Mouse (Mus musculus): Measurements from ENCODE around the gene Csrnp1. TPM values are rescaled to one million over a fixed set of nuclear protein-coding genes. Genes with fewer than 3 reads are reported as not detected.

Gene Csrnp1
- total RNA-seq, 2 experiments from 2014 or later = 12.5 to 19.1 TPM

DNA sequence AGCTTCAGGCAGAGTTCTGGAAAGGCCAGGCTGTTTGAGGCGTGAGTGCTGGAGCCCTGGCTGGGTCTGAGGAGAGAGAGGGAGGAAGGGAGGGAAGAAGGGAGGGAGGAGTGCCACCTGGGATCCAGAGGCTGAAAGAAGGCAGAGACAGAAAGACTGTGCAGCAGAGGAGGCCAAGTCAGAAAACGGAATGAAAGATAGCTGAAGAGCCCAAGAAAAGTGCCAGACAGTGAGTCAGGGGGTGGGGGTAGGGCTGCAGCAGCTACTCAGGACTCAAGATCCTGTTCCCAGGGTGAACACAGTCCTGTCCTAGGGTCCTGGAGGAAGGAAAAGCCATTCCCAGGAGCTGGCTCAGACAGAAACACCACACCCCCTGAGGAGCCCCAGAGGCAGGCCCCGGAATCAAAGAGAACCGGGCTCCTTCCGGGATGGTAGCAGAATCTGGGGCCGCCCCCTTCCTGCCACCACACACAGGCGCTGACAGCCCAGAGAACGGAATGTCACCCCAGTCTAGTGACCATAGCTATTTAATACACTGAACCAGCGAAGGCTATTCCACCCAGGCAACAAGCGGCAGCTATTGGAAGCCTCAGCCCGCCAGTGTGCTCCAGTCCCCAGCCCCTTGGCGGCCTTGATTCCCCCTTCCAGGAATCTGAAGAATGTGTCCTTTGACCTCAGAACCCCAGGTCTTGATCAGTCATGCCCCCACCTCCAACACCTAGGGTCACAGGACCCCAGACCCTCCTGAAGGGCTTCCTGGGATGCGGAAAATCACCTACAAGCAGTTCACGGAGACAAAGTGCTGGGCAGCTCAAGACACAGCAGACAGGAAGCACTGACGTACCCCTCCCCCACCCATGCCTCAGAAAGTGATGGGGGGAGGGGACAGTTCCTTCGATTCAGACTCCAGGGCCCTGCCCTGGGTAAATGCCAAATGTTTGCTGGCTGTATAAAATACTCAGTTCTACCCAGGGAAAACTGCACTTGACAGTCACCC is 3.0 kb downstream of the Csrnp1 start:
- peak; percentile 59 to 62 for DNase-seq (ENCODE audit: low spot score in 2 of 2)
- intact Hi-C loops (cut with DNase I) = loop anchor here (2.0 kb wide), 1 partner anchor 29 kb away; no protein-coding TSS in a partner anchor

DNA sequence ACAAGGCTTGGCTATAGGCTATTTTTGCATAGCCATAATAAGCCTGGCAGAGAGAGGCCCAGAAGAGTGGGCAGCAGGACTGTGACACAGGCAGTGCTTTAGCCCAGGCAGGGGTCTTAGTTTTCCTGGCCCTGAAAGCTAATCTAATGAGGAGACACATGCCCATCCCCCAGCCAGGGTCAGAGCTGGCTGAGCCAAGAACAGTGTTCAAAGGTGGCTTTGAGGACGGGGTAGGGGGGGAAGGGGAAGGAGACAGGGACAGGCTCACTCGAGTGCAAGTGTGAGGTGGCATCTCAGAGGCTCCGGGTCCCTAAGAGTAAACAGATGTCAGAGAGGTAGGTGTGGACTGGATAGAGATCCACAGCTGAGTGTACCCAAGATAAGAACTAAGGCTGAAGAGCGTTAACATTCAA is 3.7 kb downstream of the Csrnp1 start:
- DNase-seq (ENCODE audit: low spot score in 2 of 2) = no peak
- intact Hi-C loops (cut with DNase I) = no loop called here

DNA sequence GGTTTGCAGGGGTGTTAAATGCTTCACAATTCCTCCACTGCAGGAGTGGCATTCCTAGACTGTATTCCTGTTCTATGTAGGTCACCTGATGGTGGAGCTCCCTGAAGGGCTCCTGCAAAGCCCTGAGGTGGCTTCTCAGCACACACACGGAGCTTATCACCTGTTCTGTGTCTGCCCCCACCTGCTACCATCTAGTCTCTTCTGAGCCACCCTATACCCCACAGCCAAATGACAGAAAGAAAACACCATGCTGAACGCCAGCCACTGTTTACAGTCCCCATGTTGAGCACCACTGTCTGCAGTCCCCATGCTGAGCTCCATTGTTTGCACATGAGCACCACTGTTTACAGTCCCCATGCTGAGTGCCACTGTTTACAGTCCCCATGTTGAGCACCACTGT is 4.7 kb downstream of the Csrnp1 start:
- intact Hi-C loops (cut with DNase I) = no loop called here
- no peak for DNase-seq (ENCODE audit: low spot score in 2 of 2)

DNA sequence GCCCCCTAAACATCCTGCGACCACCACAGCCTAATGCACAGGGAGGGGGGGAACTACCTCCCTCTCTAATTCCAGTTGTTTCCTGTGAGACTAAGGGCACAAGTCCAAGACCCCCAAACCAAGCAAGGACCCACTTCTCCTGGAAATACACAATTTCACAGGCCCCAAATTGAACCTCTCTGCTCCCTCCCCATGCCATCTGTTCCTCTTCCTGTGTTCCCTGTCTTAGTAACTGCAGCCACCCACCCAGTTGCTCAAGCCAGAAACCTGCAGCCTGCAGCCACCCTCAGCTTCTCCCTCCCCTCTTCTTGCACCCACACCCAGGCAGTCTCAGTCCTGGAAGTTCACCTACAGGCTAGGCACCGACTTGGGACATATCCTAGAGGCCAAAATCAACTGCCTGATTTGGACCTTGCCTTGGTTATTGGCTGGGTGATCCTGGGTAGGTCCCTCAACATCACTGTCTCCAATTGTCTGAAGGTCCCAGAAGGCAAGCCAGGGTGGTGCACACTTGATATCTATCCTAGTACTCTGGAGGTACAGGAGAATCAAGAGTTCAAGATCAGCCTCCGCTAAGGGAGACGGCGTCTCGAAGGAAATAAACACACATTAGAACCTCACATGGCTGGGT is 5.5 kb downstream of the Csrnp1 start:
- intact Hi-C loops (cut with DNase I) = no loop called here
- DNase-seq (ENCODE audit: low spot score in 2 of 2) = peak; percentile 67 to 79

DNA sequence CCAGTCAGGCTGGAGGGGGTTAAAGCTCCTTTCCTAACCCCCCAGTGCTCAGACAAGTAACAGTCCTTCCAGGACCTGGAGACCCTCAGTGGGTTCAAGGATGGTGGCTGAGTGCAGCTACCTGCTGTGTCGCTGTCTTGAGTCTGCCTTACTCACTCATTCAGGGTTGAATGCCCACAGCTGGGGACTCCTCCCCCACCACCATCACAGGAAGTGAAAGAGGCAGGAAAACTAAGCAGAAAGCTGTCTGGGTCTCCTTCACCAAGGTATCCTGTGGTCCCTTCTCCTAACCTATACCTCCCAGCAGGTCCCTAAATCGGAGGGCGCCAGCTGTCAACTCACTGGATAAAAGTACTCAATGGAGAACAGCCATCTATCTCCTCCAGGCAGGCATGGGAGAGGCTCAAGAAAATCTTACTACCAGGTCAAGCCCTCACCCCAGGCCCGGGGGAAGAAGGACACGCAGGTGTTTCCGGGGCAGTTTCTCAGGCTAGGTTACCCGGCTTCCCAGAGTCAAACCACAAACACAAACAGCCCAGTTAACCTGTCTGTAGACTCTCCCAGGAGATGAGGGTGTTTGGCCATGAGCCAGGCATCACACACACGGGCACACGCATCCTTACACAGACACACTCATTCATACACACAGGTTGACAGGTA is 6.2 kb downstream of the Csrnp1 start:
- peak in 1 of 2 experiments; percentile 13 for DNase-seq (ENCODE audit: low spot score in 2 of 2)
- intact Hi-C loops (cut with DNase I) = no loop called here

DNA sequence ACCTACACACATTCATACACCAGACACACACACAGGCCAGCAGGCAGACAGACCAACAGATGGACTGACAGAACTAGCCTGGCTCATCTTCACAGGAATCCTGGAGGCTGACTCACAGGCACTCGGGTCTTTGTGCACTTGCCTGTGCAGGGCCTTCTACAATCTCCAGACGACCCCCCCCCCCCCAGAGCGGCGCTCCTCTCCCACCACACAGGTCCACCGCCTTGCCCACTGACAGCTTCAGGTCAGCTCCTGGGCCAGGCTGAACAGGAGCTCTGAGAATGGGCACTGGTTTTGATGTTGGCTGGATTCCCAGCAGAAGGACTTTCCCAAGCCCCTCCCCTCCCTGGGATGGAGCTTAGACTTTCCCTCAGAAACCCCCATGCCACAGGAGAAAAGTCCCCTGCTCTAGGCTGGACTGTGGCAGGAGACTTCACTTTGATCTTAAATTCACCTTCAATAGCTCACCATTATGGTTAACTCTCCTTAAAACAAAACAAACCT is 6.8 kb downstream of the Csrnp1 start:
- intact Hi-C loops (cut with DNase I) = no loop called here
- DNase-seq (ENCODE audit: low spot score in 2 of 2) = peak in 1 of 2 experiments; percentile 21

DNA sequence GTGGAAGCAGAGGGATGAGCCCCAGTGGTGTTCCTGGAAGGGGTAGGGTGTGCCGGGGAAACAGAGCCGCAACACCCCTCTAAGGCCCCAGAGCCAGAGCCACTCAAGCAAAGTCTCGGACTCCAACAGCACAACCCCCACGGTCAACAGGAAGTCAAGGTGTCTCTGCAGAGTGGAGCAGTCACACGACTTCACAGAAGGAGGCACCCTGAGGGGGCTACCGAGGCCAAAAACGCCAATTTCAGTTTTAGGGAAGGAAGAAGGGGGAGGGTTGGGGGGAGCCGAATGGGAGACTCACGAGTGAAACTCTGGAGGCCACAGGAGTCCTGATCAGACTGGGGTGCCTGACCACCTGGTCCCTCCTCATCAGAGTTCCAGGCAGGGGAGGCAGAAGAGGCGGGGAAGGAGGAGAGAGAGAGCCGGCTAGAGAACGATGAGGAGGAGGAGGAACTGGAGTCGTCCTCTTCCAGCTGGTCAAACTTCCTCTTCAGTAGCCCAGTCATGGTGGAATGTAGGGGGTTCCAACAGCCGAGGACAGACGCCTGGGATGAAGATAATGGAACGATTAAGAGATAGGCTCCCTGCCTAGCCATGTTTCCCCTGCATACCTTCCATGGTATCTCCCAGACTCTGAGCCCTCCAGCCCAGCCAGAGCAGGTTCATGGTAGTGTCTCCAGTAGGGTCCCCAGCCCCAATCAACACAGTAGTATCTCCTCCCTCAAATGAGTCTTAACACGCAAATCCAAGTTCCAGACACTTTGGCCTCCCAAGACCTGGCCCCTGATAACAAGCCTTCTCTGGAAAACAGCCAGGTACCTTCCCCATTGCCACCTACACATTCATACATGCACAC is 7.5 kb downstream of the Csrnp1 start:
- intact Hi-C loops (cut with DNase I) = no loop called here
- DNase-seq (ENCODE audit: low spot score in 2 of 2) = no peak

DNA sequence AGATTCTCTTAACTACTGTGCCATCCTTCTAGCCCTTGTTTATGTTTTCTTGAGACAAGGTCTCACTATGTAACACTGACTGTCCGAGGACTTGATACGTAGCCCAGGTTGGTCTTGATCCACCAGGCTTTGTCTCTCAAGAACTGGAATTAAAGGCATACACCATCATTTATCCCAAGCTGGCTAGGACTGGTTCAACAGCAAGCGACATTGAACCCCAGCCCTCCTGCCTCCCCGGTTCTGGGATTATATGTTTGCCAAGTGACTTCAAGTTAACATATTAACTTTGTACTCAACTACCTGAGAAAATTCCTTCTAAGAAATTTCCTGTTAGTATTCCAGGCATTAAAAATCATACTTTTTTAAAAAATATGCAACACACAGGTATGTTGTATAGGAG is 9.2 kb downstream of the Csrnp1 start:
- no peak for DNase-seq (ENCODE audit: low spot score in 2 of 2)
- intact Hi-C loops (cut with DNase I) = no loop called here

DNA sequence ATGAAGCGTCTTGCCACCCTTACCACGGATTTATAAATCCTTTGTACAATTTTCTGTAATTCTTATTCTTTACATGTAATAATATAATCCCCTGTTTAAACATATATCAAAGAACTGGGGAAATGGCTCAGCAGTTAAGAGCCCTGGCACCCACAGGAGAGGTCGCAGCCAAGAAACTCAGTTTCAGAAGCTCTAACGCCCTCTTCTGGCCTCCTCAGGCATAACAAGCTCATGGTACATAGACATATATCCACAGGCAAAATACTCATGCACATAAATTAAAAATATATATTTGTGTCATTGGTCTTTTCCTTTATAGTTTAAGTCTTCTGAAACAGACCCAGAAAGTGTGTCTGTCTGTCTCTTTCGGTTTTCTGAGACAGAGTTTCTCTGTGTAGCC is 9.8 kb downstream of the Csrnp1 start:
- intact Hi-C loops (cut with DNase I) = no loop called here
- DNase-seq (ENCODE audit: low spot score in 2 of 2) = no peak

DNA sequence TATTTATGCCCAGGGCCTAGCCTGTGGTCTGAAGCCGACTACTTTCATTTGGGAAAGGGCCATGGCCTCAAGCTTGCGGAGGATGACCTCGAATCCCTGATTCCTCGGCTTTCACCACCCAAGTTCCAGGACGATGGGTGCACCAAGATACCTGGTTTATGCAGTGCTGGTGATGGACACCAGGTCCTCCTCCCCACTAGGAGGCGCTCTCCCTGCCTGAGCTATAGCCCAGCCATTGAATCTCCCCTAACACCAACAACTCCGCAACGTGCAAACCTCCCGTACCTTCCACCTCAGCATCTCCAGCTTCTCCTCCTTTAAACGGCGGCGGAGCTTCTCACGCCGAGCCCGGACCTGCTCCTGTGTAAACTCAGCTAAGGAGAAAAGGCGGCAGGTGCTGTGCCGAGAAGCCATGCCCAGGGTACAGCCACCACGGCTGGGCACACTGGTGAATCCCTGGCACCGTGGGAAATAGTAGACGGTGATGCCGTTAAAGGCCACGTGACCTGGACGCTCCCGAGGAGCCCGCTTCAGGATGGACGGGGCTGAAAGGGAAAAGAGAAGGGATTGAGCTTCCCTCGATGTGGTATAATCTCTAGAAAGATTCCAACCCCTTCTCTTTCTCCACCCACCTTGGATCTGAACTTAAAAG is 10.5 kb downstream of the Csrnp1 start:
- intact Hi-C loops (cut with DNase I) = no loop called here
- DNase-seq (ENCODE audit: low spot score in 2 of 2) = no peak

DNA sequence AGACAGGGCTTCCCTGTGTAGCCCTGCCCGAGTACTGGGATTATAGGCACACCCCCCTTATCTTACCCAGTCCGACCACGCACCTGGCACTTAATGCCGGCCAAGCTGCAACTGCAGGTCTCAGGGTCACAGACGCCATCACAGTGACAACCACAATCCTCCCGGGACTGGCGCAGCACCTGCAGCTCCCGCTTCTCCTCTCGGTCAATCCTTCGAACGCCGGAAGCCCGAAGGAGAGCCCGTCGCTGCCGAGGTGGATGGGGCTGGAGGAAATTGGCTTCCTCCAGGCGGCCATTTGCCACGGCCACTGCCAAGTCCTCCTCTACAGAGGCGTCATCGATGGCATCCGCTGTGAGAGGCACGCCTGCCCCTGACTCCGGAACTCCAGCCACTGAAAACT is 11.2 kb downstream of the Csrnp1 start:
- intact Hi-C loops (cut with DNase I) = no loop called here
- no peak for DNase-seq (ENCODE audit: low spot score in 2 of 2)

DNA sequence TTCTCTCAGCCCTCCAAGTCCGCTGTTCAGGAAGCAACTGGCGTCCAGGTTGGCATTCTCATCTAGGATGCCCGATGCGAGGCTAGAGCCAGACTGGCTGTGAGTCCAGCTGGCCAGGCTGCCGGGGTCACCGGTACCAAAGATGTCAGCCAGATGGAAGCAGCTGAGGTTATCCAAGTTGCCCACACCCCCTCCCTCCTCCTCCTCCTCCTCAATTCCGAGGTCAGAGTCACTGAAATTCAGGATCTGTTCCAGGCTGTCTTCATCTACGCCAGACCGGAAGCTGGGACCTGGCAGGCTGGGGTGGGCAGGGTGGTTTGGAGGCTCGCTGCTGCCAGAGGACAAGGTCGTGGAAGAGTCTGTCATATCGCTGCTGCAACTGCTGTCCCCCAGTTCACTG is 11.9 kb downstream of the Csrnp1 start:
- DNase-seq (ENCODE audit: low spot score in 2 of 2) = no peak
- intact Hi-C loops (cut with DNase I) = no loop called here

DNA sequence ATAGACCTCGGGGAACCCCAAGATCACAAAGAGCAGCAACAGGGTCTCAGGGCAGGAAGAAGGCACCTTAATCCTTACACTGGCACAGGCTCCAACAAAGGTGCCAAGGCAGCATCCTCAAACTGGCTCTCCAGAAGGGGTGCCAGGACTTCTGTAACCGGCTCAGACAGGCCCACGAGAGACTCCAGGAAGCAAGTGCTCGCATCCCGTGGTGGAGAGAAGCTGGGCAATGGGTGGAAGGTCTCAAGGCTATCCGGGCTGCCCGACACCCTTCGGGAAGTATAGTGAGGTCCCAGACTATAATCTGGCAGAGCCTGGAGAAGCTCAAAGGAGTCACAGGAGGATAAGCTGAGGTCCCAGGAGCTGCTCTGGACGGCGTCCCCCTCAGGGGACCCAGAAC is 12.3 kb downstream of the Csrnp1 start:
- no peak for DNase-seq (ENCODE audit: low spot score in 2 of 2)
- intact Hi-C loops (cut with DNase I) = no loop called here

DNA sequence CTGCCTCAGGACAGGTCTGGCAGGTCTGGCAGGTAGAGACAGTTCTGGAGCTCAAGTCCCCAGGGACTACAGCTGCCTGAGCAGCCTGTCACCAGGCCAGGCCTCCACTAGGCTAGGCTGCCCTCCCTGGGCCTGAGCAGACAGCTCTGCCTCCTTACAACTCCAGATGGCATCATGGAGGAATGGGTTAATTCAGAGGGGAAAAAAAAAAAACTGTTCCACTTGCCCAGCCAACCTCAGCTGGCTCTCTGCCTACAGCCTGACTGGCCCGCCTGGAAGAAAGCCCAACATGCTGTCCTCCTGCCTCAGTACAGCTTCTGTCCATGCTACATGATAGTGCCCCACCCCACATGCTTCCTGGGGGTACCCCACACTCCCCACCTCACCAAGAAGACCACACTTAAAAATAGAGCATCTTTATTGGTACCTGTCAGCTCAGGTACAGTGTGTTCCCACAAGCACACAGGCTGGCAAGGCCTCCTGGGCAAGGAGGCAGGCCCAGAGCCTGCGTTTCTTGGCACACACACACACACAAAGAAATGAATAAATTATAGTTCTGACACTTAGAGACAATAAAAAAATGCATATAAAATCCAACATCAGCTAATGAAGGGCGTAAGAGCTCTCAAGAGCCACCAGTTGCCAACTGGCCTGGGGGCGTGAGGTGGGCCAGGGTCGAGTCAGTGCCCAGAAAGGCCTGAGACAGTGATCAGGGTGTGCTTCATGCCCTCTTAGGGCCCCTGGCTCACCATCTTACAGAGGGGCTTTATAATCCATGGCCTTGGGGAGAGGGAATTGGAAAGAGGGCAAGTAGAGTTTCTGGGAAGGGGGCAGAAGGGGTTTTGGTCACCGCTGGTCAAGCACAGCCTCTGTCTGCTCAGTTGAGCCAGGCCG is 13.4 kb downstream of the Csrnp1 start:
- peak; percentile 55 to 58 for DNase-seq (ENCODE audit: low spot score in 2 of 2)

DNA sequence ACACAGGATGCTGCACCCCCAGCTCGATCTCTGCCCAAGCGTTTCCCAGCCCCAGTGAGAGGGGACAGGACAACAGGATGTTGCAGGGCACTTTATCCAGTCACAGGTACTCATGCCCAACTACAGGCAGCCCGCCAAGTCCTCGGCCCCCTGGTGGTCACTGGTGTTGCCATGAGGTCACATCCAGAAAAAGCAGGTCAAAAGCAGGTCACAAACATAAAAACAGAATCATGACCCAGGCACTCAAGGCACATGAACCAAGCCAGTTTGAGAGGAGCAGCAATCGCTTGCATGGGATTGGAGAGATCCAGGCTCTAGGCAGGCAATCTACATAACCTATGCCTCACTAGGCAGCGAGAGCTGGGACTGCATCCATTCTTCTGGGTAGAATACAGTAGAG is 14.2 kb downstream of the Csrnp1 start:
- peak in 1 of 2 experiments; percentile 15 for DNase-seq (ENCODE audit: low spot score in 2 of 2)
- intact Hi-C loops (cut with DNase I) = no loop called here

More for the DNA sequence above, 13.4 kb downstream of the Csrnp1 start:
- intact Hi-C loops (cut with DNase I) = no loop called here

DNA sequence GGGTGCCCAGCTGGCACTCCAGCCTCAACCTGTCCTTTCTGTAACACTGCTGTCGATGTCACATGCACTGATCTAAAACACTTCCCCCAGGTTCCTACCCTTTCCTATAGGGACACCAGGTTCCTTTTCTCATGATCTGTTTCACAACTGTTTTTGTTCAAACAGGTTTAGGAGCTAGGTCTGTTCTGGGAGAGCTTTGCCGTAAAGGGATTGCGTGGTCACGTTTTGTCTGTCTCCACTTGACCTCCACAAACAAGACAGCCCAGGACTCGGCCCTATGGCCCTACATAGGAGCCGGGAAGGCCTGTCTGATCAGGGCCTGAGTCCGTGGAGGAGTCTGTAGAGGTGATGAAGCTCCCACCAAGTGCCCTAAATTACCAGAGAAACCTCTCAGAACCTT is 14.6 kb downstream of the Csrnp1 start:
- DNase-seq (ENCODE audit: low spot score in 2 of 2) = no peak
- intact Hi-C loops (cut with DNase I) = loop anchor here (10.0 kb wide), 1 partner anchor 45 kb away; no protein-coding TSS in a partner anchor

DNA sequence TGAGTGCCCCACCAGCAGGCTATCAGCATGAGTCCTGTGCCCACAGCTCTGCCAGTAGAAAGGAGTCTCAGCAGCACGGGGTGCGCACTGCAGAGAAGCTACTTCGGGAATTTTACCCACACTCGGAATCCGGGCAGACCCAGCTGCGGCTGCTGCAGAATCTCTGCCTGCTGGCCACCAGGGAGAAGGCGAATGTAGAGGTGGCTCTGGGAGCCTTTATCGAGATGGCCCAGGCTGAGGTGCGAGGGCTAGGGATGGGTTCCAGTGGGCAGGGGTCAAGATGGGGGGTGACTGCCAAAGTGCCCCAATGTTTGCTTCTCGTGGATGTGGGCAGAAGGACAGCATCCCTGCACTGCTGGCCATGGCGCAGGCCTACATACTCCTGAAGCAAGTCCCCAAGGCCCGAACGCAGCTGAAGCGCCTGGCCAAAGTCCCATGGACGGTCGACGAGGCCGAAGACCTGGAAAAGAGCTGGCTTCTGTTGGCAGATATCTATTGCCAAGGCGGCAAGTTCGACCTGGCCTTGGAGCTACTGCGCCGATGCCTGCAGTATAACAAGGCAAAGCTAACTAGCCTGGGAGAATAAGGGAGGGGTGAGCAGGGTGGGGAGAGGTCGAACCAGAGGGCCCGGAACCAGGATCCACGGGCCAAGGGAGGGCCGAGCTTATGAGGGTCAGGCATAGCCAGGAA is 18.1 kb downstream of the Csrnp1 start:
- DNase-seq (ENCODE audit: low spot score in 2 of 2) = no peak
- intact Hi-C loops (cut with DNase I) = loop anchor here (10.0 kb wide), 1 partner anchor 48 kb away; no protein-coding TSS in a partner anchor
